Mouse (Mus musculus): Measurements from ENCODE around the gene Slf2.

Slf2 gene

GRCm38 (mm10) chr19:45027848-45028247 is 96.9 kb downstream of the Slf2 start:
- CTCF ChIA-PET: no interaction called here

GRCm38 (mm10) chr19:45028746-45029145 is 97.8 kb downstream of the Slf2 start:
- CTCF ChIA-PET: interaction anchor here (0.6 kb wide), 1 partner anchor 15 kb away, joined by 3 read pairs; no protein-coding TSS in a partner anchor

GRCm38 (mm10) chr19:45029571-45029970 is 98.6 kb downstream of the Slf2 start:
- CTCF ChIA-PET: interaction anchor here (1.0 to 3.6 kb wide), 3 partner anchors 13 to 22 kb away, joined by 3 to 29 read pairs (median 24); no protein-coding TSS in a partner anchor

GRCm38 (mm10) chr19:45030111-45030510 is 99.2 kb downstream of the Slf2 start:
- CTCF ChIA-PET: interaction anchor here (0.6 to 3.6 kb wide), 5 partner anchors 10 to 150 kb away, joined by 3 to 29 read pairs (median 7); no protein-coding TSS in a partner anchor

- CTCF ChIA-PET: interaction anchor here (0.6 to 3.6 kb wide), 9 partner anchors 10 to 886 kb away, joined by 3 to 29 read pairs (median 4); partner anchors contain the start of genes Sfxn3 and Twnk
Observed at GRCm38 (mm10) chr19:45030746-45031693, 100.1 kb downstream of the Slf2 start.

GRCm38 (mm10) chr19:45031780-45032179 is 100.8 kb downstream of the Slf2 start:
- CTCF ChIA-PET: interaction anchor here (1.1 to 3.6 kb wide), 4 partner anchors 15 to 26 kb away, joined by 3 to 29 read pairs (median 15); partner anchors contain the start of genes Sfxn3 and Twnk

All from spleen, embryonic (tissue).